Mouse (Mus musculus): ENCODE measurements around the gene Erlin1. TPM values are rescaled to one million over a fixed set of nuclear protein-coding genes. Genes with fewer than 3 reads are reported as not detected.
A peak's percentile ranks its signal among the peaks of the same experiment; 100 is the strongest.

Gene Erlin1
- total and polyA plus RNA-seq, 3 experiments = 8.2 to 21.7 (median 11.0) TPM

GRCm38 (mm10) chr19:44106831-44107660, 37.5 kb upstream of the Erlin1 start, which contains the start of gene Chuk:
Chuk (minus strand) TSS chr19:44107480.
- H3K9me3 ChIP-seq (replicated peaks) = no peaks in the 10 kb centered on the region
- ATAC-seq (ENCODE audit: extremely low read depth, insufficient number of reproducible peaks, low FRiP score, poor library complexity, severe bottlenecking) = peak; percentile 85
- peak; percentile 95 for DNase-seq (ENCODE audit: low spot score)
- H3K27me3 ChIP-seq (ENCODE audit: insufficient read depth, low read length) = no peaks in the 10 kb centered on the region
- H3K36me3 ChIP-seq (replicated peaks) = peaks cover 51% of the 10 kb centered on the region
- H3K4me3 ChIP-seq (ENCODE audit: low read depth, low read length) = peak within 1 kb of the TSS; percentile 100
- peaks cover 34% of the 10 kb centered on the region for H3K4me1 ChIP-seq (ENCODE audit: insufficient read depth, low read depth, low read length)
- TF ChIP-seq GATA1 (IDR thresholded peaks at IDR 0.05; ENCODE audit: borderline replicate concordance, low read length) = no peak
- TF ChIP-seq POLR2AphosphoS5 (IDR thresholded peaks at IDR 0.05; ENCODE audit: insufficient replicate concordance, low read depth, low read length) = no peak
- no peak for TF ChIP-seq CTCF (IDR thresholded peaks at IDR 0.05; ENCODE audit: low read depth, low read length)
- no peak for TF ChIP-seq GATA2 (IDR thresholded peaks at IDR 0.05; ENCODE audit: borderline replicate concordance, low read depth, low read length)
- no peak for TF ChIP-seq TAL1 (conservative IDR thresholded peaks at IDR 0.05; ENCODE audit: low read depth, low read length)

GRCm38 (mm10) chr19:44104393-44104792, 34.8 kb upstream of the Erlin1 start:
- no peaks in the 10 kb centered on the region for H3K27me3 ChIP-seq (ENCODE audit: insufficient read depth, low read length)
- no peak overlapping the region for H3K4me3 ChIP-seq (ENCODE audit: low read depth, low read length)

GRCm38 (mm10) chr19:44103001-44103400, 33.4 kb upstream of the Erlin1 start:
- no peaks in the 10 kb centered on the region for H3K9me3 ChIP-seq (replicated peaks)
- DNase-seq (ENCODE audit: low spot score) (no peak), ATAC-seq (ENCODE audit: extremely low read depth, insufficient number of reproducible peaks, low FRiP score, poor library complexity, severe bottlenecking) (no peak)
- H3K27me3 ChIP-seq (ENCODE audit: insufficient read depth, low read length) = no peaks in the 10 kb centered on the region
- H3K4me1 ChIP-seq (ENCODE audit: insufficient read depth, low read depth, low read length) = peaks cover 25% of the 10 kb centered on the region
- peaks cover 49% of the 10 kb centered on the region for H3K36me3 ChIP-seq (replicated peaks)
- TF ChIP-seq CTCF (IDR thresholded peaks at IDR 0.05; ENCODE audit: low read depth, low read length) (no peak), GATA1 (IDR thresholded peaks at IDR 0.05; ENCODE audit: borderline replicate concordance, low read length) (no peak), TAL1 (conservative IDR thresholded peaks at IDR 0.05; ENCODE audit: low read depth, low read length) (no peak), POLR2AphosphoS5 (IDR thresholded peaks at IDR 0.05; ENCODE audit: insufficient replicate concordance, low read depth, low read length) (no peak), GATA2 (IDR thresholded peaks at IDR 0.05; ENCODE audit: borderline replicate concordance, low read depth, low read length) (no peak)
- H3K4me3 ChIP-seq (ENCODE audit: low read depth, low read length) = no peak overlapping the region

More at GRCm38 (mm10) chr19:44104393-44104792, 34.8 kb upstream of the Erlin1 start:
- ATAC-seq (ENCODE audit: extremely low read depth, insufficient number of reproducible peaks, low FRiP score, poor library complexity, severe bottlenecking) (no peak), DNase-seq (ENCODE audit: low spot score) (no peak)
- Histone ChIP-seq H3K9me3 (replicated peaks) (no peaks in the 10 kb centered on the region), H3K4me1 (ENCODE audit: insufficient read depth, low read depth, low read length) (peaks cover 34% of the 10 kb centered on the region), H3K36me3 (replicated peaks) (peaks cover 44% of the 10 kb centered on the region)
- TF ChIP-seq GATA2 (IDR thresholded peaks at IDR 0.05; ENCODE audit: borderline replicate concordance, low read depth, low read length) = no peak

GRCm38 (mm10) chr19:44100840-44101239, 31.3 kb upstream of the Erlin1 start:
- Histone ChIP-seq H3K27me3 (ENCODE audit: insufficient read depth, low read length) (no peaks in the 10 kb centered on the region), H3K4me3 (ENCODE audit: low read depth, low read length) (no peak overlapping the region), H3K4me1 (ENCODE audit: insufficient read depth, low read depth, low read length) (peaks cover 12% of the 10 kb centered on the region), H3K9me3 (replicated peaks) (no peaks in the 10 kb centered on the region), H3K36me3 (replicated peaks) (peaks cover 69% of the 10 kb centered on the region)
- no peak for ATAC-seq (ENCODE audit: extremely low read depth, insufficient number of reproducible peaks, low FRiP score, poor library complexity, severe bottlenecking)
- DNase-seq (ENCODE audit: low spot score) = no peak
- TF ChIP-seq GATA2 (IDR thresholded peaks at IDR 0.05; ENCODE audit: borderline replicate concordance, low read depth, low read length) (no peak), GATA1 (IDR thresholded peaks at IDR 0.05; ENCODE audit: borderline replicate concordance, low read length) (no peak), CTCF (IDR thresholded peaks at IDR 0.05; ENCODE audit: low read depth, low read length) (no peak), TAL1 (conservative IDR thresholded peaks at IDR 0.05; ENCODE audit: low read depth, low read length) (no peak), POLR2AphosphoS5 (IDR thresholded peaks at IDR 0.05; ENCODE audit: insufficient replicate concordance, low read depth, low read length) (no peak)

GRCm38 (mm10) chr19:44086278-44086677, 16.7 kb upstream of the Erlin1 start:
- H3K9me3 ChIP-seq (replicated peaks) = no peaks in the 10 kb centered on the region
- TF ChIP-seq GATA2 (IDR thresholded peaks at IDR 0.05; ENCODE audit: borderline replicate concordance, low read depth, low read length) (no peak), CTCF (IDR thresholded peaks at IDR 0.05; ENCODE audit: low read depth, low read length) (no peak), TAL1 (conservative IDR thresholded peaks at IDR 0.05; ENCODE audit: low read depth, low read length) (no peak), POLR2AphosphoS5 (IDR thresholded peaks at IDR 0.05; ENCODE audit: insufficient replicate concordance, low read depth, low read length) (no peak), GATA1 (IDR thresholded peaks at IDR 0.05; ENCODE audit: borderline replicate concordance, low read length) (no peak)
- H3K27me3 ChIP-seq (ENCODE audit: insufficient read depth, low read length) = no peaks in the 10 kb centered on the region
- no peaks in the 10 kb centered on the region; the same call in 1 of the 2 replicates for H3K4me1 ChIP-seq (ENCODE audit: insufficient read depth, low read depth, low read length)
- DNase-seq (ENCODE audit: low spot score) = no peak
- H3K4me3 ChIP-seq (ENCODE audit: low read depth, low read length) = no peak overlapping the region
- no peak for ATAC-seq (ENCODE audit: extremely low read depth, insufficient number of reproducible peaks, low FRiP score, poor library complexity, severe bottlenecking)
- peaks cover 85% of the 10 kb centered on the region for H3K36me3 ChIP-seq (replicated peaks)

GRCm38 (mm10) chr19:44080920-44081319, 11.3 kb upstream of the Erlin1 start:
- Histone ChIP-seq H3K4me3 (ENCODE audit: low read depth, low read length) (no peak overlapping the region), H3K9me3 (replicated peaks) (no peaks in the 10 kb centered on the region), H3K27me3 (ENCODE audit: insufficient read depth, low read length) (no peaks in the 10 kb centered on the region), H3K4me1 (ENCODE audit: insufficient read depth, low read depth, low read length) (no peaks in the 10 kb centered on the region), H3K36me3 (replicated peaks) (peaks cover 88% of the 10 kb centered on the region)
- no peak for DNase-seq (ENCODE audit: low spot score)
- TF ChIP-seq POLR2AphosphoS5 (IDR thresholded peaks at IDR 0.05; ENCODE audit: insufficient replicate concordance, low read depth, low read length) (no peak), GATA1 (IDR thresholded peaks at IDR 0.05; ENCODE audit: borderline replicate concordance, low read length) (no peak), GATA2 (IDR thresholded peaks at IDR 0.05; ENCODE audit: borderline replicate concordance, low read depth, low read length) (no peak), CTCF (IDR thresholded peaks at IDR 0.05; ENCODE audit: low read depth, low read length) (no peak), TAL1 (conservative IDR thresholded peaks at IDR 0.05; ENCODE audit: low read depth, low read length) (no peak)
- ATAC-seq (ENCODE audit: extremely low read depth, insufficient number of reproducible peaks, low FRiP score, poor library complexity, severe bottlenecking) = no peak

Measured in G1E (cell line).